Mouse (Mus musculus): ENCODE measurements around the gene Kcnma1.
A peak's percentile ranks its signal among the peaks of the same experiment; 100 is the strongest.

The Kcnma1 gene

DNA sequence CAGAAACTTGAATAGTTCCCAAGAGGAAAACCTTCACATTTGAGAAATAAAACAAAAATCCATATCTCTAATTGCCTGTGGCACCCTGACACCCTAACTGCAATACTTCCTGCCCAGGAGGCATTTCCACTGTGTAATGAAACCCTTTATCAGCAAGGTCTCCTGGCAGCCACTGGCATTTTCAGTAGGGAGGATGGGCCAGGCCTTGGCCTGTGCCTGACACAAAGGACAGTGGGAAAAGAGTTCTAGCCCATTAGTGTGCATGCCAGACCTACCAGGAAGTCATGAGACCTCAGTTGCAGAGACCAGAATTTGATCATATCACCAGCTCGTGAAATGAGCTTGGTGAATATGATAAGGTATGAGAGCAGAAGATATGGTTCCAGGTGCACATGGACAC lies 488.4 kb downstream of the Kcnma1 start:
- no peak for DNase-seq (ENCODE audit: low spot score)

DNA sequence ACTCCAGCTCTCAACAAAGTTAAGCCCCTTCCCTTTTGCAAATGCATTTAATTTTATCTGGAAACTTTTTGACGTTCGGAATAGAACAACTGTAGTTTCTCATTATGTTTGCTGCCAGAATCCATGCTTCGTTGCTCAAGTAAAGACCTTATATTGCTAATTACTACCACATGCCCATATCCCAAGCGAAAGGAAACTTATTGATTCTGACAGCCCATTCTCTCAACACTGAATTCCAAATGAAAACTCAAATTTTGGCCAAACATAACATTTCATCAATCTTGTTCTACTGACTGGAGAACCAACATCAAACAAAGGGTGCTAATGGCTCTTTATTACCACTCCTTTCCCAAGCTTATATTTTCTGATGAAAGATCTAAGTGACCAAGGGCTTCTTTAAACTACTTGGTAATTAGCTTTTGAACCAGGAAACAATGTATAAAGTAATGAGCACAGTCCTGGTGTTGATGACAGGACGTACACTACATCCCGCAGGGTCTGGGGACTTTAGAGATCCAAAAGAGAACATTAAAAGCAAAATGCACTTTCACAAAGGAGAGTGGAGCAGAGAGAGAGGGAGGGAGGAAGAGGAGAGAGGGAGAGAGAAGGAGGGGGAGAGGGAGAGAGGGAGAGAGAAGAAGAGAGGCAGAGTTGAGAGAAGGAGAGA lies 490.3 kb downstream of the Kcnma1 start:
- no peak for DNase-seq (ENCODE audit: low spot score)

DNA sequence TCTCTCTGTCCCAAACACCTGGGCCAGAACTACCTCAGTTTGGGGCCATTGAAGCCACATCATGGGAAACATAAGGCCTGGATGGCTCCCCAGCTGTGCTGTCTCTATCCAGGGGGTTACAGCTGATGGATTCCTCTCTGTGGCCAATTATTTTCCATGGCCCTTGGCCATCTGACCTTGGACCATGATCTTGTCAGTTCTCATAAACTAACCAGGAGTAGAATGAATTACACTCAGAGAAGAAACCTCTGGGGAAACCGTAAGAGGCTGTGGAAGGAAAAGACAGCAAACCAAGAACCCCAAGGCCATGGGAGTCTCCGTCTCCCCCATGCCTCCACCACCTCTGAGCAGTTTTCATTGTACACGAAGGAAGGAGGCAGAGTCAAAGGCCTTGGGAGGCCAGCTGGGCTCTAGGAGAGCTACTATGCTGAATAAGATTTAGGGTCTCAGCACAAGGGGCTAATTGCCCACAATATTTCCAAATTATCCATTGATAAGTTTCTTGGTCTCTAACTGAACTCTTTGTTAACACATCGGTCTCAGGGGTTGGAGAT lies 491.6 kb downstream of the Kcnma1 start:
- DNase-seq (ENCODE audit: low spot score): no peak

- DNase-seq (ENCODE audit: low spot score): no peak
Observed at GRCm38 (mm10) chr14:23521080-23521684, 493.1 kb downstream of the Kcnma1 start.

DNA sequence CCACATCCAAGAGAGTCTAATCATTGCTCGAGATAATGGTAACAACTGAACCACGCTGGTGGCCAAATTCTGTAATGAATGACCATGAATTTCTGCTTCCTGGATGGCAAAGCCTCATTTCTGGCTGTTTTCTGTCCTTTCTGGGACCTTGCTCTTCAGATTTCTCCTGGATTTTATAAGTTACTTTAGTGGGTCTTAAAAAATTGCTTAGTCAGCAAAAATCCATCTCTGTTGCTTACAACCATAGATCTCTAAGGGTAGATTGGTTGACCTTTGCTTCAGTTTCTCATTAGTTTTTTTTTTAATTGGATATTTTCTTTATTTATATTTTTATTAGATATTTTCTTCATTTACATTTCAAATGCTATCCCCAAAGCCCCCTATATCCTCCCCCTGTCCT lies 496.9 kb downstream of the Kcnma1 start:
- DNase-seq (ENCODE audit: low spot score): no peak

GRCm38 (mm10) chr14:23509792-23510191 lies 504.5 kb downstream of the Kcnma1 start:
- DNase-seq (ENCODE audit: low spot score): no peak

- DNase-seq (ENCODE audit: low spot score): no peak
Observed at GRCm38 (mm10) chr14:23502236-23502790, 512.0 kb downstream of the Kcnma1 start.

DNA sequence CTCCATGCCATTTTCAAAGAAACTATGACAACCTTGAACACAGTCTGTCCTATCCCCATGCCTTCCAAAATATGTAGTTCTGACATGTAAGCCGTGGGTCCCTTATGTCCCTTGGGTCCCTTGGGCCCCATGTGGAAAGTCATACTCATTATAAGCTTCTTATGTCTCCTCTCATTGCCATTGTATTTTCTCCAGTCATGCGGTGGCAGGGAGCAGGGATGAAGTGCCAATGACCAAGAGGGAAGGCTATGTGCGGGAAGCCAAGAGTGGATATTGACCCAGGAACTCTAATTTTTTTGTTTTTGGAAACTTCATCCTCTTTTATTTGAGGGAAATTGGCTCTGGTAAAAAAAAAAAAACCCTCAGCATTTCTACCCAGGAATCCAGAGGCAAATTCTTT lies 517.5 kb downstream of the Kcnma1 start:
- no peak for DNase-seq (ENCODE audit: low spot score)

- DNase-seq (ENCODE audit: low spot score): no peak
Observed at GRCm38 (mm10) chr14:23496236-23496740, 518.0 kb downstream of the Kcnma1 start.

- DNase-seq (ENCODE audit: low spot score): peak; percentile 23
Observed at GRCm38 (mm10) chr14:23494496-23494800, 519.8 kb downstream of the Kcnma1 start.

DNA sequence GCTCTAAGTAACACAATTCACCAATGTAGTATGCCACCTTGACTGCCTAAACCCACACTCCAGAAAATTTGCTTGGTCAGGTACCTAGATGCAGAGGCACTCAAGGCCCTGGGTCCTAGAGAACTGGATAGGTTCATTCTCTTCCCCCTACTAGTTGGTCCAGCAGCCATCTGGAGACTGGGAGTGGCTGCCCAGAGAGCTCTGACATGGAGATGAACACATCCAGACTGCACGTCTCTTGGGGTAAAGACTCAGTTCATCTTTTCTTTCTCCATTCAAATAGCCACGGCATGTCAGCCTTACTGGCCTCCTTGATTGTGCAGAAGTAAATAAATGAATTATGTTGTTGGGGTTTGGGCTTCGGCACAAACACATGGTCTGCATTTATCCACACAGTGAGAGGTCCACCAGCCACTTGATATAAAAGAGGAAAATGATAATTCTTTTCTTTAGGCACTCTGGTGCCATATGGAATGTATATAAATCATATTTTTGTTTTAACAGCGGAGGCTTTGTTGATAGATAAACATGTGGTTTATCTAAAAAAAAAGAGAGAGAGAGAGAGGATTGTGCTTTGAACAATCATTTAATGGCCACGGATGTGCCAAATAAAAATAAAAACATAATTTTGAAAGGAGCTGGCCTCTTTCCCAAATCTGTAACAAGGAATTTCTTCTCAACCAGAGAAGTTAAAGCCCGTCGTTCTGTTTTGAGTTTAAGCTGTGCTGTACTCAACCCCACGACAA lies 520.4 kb downstream of the Kcnma1 start:
- DNase-seq (ENCODE audit: low spot score): no peak

DNA sequence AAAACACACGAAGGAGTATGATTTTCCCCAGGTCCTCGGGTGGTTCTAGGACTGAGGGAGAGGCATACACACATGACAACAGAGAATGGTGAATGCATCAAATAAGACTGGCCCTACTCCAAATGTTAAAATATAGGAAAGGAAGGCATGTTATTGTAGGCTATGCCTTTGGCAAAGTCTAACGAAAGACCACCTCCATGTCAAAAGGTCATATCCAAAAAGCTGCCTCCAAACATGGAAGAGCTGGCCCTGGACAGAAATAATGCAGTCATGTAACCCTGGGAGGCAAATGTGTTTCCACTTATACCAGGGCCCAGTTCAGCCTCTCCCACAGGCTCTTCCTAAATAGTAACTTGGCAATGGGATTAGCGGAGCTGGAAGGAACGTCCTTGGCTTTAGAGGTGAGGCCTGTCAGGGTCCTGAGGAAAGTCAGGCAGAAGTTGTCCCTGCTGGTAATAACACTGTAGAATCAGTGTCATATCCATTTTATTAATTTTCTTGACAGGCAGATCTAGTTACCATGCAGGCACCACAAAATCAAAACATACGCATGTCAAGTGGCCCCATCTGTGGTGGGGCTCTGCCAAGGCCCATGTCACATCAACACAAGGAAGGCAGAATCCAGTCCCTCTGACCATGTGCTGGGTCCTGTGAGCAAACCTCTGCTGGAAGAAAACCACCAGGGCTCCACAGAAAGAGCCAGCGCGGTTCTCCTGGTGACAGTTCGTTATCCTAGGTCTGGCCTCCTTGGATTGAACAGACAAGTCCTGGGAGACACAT lies 521.5 kb downstream of the Kcnma1 start:
- no peak for DNase-seq (ENCODE audit: low spot score)

DNA sequence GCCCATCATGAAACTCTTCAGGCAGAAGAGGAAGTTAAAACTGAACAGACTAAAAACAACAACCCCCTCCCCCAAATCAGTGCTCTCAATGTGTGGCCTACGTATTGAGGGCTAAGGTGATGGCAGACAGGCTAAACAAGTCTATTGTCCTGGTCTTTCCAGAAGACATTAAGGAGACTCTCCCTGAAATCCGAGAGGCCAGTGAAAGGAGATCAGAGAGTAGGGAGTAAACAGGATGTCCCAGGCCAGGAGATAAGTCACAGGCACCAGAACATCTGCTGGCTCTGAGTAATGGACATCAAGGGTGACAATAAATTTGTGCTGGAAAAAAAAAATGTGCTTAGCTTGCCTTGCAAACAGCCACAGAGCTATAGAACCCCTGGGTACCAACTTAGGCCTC lies 522.9 kb downstream of the Kcnma1 start:
- DNase-seq (ENCODE audit: low spot score): no peak

- DNase-seq (ENCODE audit: low spot score): no peak
Observed at GRCm38 (mm10) chr14:23486687-23487086, 527.6 kb downstream of the Kcnma1 start.

DNA sequence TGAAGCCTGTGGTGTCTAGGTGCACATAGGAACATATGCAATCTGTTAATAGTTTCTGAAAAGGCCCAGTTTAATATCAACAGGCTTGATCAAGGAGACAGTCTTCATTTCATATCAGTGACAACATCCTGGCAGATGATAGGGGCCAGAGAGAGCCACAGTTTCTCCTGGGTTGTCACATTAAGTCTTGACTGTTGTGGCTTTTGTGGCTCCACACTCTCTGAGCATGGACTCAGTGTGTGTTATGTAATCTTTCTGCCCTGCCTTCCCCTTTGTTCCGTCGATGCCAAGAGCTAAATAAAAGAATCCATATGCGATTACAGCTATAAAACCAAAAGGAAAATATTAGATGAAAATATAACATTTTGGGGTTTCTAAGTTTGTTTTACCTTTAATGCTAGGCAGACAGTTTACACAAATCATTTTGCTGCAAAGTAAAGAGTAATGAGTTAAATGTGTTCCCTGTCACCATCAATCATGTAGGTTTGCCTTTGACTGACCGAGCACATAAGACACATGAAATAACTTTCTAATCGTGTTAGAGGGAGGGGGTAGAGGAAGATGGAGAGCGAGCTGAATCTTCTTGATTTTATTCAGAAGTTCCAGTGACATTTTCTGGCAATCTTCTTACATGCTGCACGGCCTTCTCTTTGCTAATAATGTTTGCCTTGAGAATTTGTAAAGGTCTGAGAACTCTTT lies 528.3 kb downstream of the Kcnma1 start:
- no peak for DNase-seq (ENCODE audit: low spot score)

GRCm38 (mm10) chr14:23475129-23475528 lies 539.2 kb downstream of the Kcnma1 start:
- DNase-seq (ENCODE audit: low spot score): no peak

DNA sequence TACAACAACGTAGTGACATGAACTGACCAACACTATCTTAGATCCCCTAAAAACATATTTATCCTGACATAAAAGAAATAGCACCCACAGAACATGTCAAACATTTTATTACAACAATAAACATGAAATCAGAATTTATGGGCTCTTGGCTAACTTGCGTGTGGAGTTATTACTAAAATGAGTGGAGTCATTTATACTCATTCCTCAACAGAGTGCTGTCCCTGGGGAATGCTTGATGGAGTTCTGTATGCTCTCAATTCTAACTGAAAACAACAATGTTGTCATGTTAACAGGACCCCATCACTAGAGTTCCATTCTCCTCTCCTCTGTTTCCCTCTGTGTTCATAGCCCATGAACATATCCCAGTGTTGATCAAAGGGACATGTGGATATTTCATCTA lies 544.2 kb downstream of the Kcnma1 start:
- DNase-seq (ENCODE audit: low spot score): no peak

DNA sequence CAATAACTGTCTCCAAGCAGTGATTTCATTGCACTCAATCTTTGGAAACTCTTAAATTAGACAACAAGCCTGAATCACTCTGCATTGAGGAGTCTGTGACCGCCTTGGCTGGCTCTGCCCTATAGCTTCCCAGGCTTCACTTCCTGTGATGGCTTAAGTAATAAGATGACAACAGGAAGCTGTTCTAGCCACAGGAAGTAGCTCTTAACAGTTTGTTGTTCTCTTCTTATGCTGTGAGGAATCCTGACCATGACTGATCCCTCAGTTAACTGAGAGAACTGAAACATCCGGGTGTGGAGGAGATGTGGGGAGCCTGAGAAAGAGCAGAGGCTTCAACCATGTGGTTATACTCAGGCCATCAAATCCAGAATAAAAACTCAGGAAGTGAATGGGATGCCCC lies 549.2 kb downstream of the Kcnma1 start:
- no peak for DNase-seq (ENCODE audit: low spot score)

DNA sequence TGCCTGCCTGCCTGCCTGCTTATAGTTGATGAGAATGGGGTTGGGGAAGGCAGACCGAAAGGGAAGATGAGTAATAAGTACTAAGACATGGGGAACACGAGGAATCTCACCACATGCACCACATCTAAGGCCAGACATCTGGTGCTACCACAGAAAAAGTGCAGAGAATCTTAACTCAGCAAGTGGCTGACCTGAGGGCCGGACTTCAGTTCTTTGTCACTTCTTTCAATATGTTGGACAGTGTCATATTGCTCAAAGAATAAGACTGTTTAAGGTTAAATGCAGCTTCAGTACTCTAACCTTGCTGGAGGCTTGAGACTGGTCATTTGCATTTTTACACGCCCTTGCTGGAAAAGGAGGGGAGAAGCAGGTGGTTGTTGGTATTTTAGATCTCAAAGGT lies 555.7 kb downstream of the Kcnma1 start:
- no peak for DNase-seq (ENCODE audit: low spot score)

GRCm38 (mm10) chr14:23451681-23452080 lies 562.6 kb downstream of the Kcnma1 start:
- no peak for DNase-seq (ENCODE audit: low spot score)

GRCm38 (mm10) chr14:23437467-23437866 lies 576.8 kb downstream of the Kcnma1 start:
- DNase-seq (ENCODE audit: low spot score): no peak
